Mouse (Mus musculus): ENCODE data around the gene Zfp428. TPM values are rescaled to one million over a fixed set of nuclear protein-coding genes. Genes with fewer than 3 reads are reported as not detected.

The Zfp428 gene
- total and polyA plus RNA-seq, 3 experiments, result 11.1 to 20.4 (median 15.1) TPM

- Histone ChIP-seq H3K9me3 (replicated peaks; ENCODE audit: low read length) (no peaks in the 10 kb centered on the region), H3K27me3 (replicated peaks) (peaks cover 59% of the 10 kb centered on the region), H3K36me3 (replicated peaks in 1 of 2; ENCODE audit: control insufficient read depth in 1 of 2, insufficient read depth in 1 of 2, low read length in 1 of 2) (no peaks in the 10 kb centered on the region), H3K4me1 (ENCODE audit: control insufficient read depth in 1 of 2, insufficient read depth in 2 of 2) (peaks cover 10 to 15% of the 10 kb centered on the region in 2 experiments; a peak in 3 of 4 replicates), H3K9ac (ENCODE audit: insufficient read depth, low read depth) (no peak overlapping the region), H3K4me3 (replicated peaks in 1 of 3; ENCODE audit: low read depth in 2 of 3, low read length in 2 of 3, poor library complexity in 1 of 3) (no peak overlapping the region), H3K79me2 (replicated peaks; ENCODE audit: control insufficient read depth, extremely low read depth, insufficient read depth, poor library complexity, severe bottlenecking) (no peaks in the 10 kb centered on the region), H3K4me2 (ENCODE audit: insufficient read depth, low read depth, poor library complexity, severe bottlenecking) (no peak overlapping the region), H3K27ac (ENCODE audit: insufficient read depth, low read depth) (no peak overlapping the region)
- in situ Hi-C loops (cut with MboI; ENCODE audit: low pct_ligation_motif_present, low pct_unique_long_range_greater_than_20kb, low sequenced_read_pairs), result no loop called here
- dilution Hi-C loops (cut with MboI; ENCODE audit: extremely low pct_ligation_motif_present, extremely low pct_unique_long_range_greater_than_20kb, low sequenced_read_pairs), result no loop called here
- DNase-seq (ENCODE audit: extremely low read depth), result no peak
- TF ChIP-seq JUND (conservative IDR thresholded peaks at IDR 0.05; ENCODE audit: low read depth, low read length) (no peak), RAD21 (IDR thresholded peaks at IDR 0.05; ENCODE audit: low read depth, low read length) (no peak), ZNF384 (IDR thresholded peaks at IDR 0.05; ENCODE audit: low read depth, low read length) (no peak), MAFK (IDR thresholded peaks at IDR 0.05; ENCODE audit: insufficient replicate concordance, low read length) (no peak), BHLHE40 (IDR thresholded peaks at IDR 0.05; ENCODE audit: low read depth, low read length) (no peak), RCOR1 (conservative IDR thresholded peaks at IDR 0.05; ENCODE audit: low read depth, low read length) (no peak), CHD2 (IDR thresholded peaks at IDR 0.05; ENCODE audit: low read length) (no peak), KAT2A (IDR thresholded peaks at IDR 0.05; ENCODE audit: insufficient replicate concordance, low read length) (no peak), JUN (IDR thresholded peaks at IDR 0.05; ENCODE audit: insufficient read depth, low read depth, low read length) (no peak), MYC (IDR thresholded peaks at IDR 0.05; ENCODE audit: low read depth, low read length) (no peak), USF2 (conservative IDR thresholded peaks at IDR 0.05; ENCODE audit: low read depth, low read length) (no peak), PAX5 (IDR thresholded peaks at IDR 0.05; ENCODE audit: low read length) (no peak), E2F4 (IDR thresholded peaks at IDR 0.05; ENCODE audit: insufficient replicate concordance, low read depth, low read length) (no peak), MAX (IDR thresholded peaks at IDR 0.05; ENCODE audit: low read length) (no peak), POLR2A (IDR thresholded peaks at IDR 0.05; ENCODE audit: low read depth, low read length) (no peak)
Measured at GRCm38 (mm10) chr7:24459843-24460242, 47.0 kb upstream of the Zfp428 start.

- Histone ChIP-seq H3K36me3 (replicated peaks in 1 of 2; ENCODE audit: control insufficient read depth in 1 of 2, insufficient read depth in 1 of 2, low read length in 1 of 2) (no peaks in the 10 kb centered on the region), H3K9me3 (replicated peaks; ENCODE audit: low read length) (no peaks in the 10 kb centered on the region), H3K9ac (ENCODE audit: insufficient read depth, low read depth) (no peak overlapping the region), H3K4me1 (ENCODE audit: control insufficient read depth in 1 of 2, insufficient read depth in 2 of 2) (peaks cover 10 to 15% of the 10 kb centered on the region in 2 experiments; a peak in 3 of 4 replicates), H3K27me3 (replicated peaks) (peaks cover 52% of the 10 kb centered on the region), H3K4me2 (ENCODE audit: insufficient read depth, low read depth, poor library complexity, severe bottlenecking) (no peak overlapping the region), H3K27ac (ENCODE audit: insufficient read depth, low read depth) (no peak overlapping the region), H3K79me2 (replicated peaks; ENCODE audit: control insufficient read depth, extremely low read depth, insufficient read depth, poor library complexity, severe bottlenecking) (no peaks in the 10 kb centered on the region), H3K4me3 (replicated peaks in 1 of 3; ENCODE audit: low read depth in 2 of 3, low read length in 2 of 3, poor library complexity in 1 of 3) (no peak overlapping the region)
- no peak for TF ChIP-seq MAFK (IDR thresholded peaks at IDR 0.05; ENCODE audit: insufficient replicate concordance, low read length)
- no peak for TF ChIP-seq TCF12 (IDR thresholded peaks at IDR 0.05; ENCODE audit: low read depth, low read length)
- no peak for TF ChIP-seq ETS1 (conservative IDR thresholded peaks at IDR 0.05; ENCODE audit: low read depth, low read length)
- no peak for TF ChIP-seq ELF1 (IDR thresholded peaks at IDR 0.05; ENCODE audit: low read depth, low read length)
- no peak for TF ChIP-seq ZMIZ1 (IDR thresholded peaks at IDR 0.05; ENCODE audit: low read depth, low read length)
- TF ChIP-seq ZNF384 (IDR thresholded peaks at IDR 0.05; ENCODE audit: low read depth, low read length), result no peak
- no peak for DNase-seq (ENCODE audit: extremely low read depth)
- in situ Hi-C loops (cut with MboI; ENCODE audit: low pct_ligation_motif_present, low pct_unique_long_range_greater_than_20kb, low sequenced_read_pairs), result no loop called here
- dilution Hi-C loops (cut with MboI; ENCODE audit: extremely low pct_ligation_motif_present, extremely low pct_unique_long_range_greater_than_20kb, low sequenced_read_pairs), result no loop called here
Measured at GRCm38 (mm10) chr7:24461376-24462051, 45.3 kb upstream of the Zfp428 start.
